Mouse (Mus musculus): ENCODE measurements around the gene Ptf1a.

Ptf1a gene

DNA sequence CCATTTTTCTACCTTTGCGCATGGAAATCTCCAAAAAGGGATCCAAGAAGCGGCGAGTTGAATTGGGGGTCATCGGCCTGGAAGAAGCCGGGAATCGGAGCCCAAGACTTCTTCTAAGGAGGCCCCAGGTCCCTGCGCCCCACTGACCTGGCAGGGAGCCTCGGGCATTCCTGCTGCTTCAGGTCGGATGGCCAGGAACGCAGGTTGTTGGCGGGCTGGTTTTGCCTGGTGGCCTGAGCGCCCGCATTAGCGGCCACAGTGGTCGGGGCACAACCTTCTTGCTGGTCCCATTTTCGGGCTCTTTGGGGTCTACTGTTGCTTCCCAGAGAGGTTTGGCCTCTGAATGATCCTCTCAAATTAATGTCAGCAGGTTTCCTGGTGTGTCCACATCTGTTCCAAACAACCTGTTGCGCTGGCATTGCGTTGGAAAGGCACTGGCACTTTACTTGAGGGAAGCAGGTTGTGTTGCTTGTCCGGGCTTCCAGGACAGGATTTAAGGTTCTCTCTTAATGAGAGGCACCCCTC lies 7.1 kb downstream of the Ptf1a start:
- no peak for DNase-seq (ENCODE audit: low spot score in 2 of 2)

DNA sequence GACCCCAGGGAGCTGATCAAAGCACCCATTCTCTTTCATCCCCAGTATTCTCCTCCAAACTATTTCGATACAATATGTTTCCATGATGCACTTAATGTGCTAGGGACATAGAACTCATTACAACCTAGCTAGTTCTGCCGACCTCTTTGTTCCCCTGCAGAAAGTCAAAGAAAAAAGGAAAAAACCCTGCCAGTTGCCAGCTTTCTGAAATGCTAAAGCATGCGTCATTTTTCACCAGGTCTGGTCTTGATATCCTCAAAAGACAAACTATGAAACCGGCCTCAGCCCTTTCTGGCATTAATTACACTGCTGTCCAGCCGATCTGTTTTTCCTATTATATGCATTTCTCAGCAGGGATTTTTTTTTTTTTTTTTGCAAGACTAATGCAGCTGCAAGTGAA lies 9.8 kb downstream of the Ptf1a start:
- DNase-seq (ENCODE audit: low spot score in 2 of 2) = no peak

DNA sequence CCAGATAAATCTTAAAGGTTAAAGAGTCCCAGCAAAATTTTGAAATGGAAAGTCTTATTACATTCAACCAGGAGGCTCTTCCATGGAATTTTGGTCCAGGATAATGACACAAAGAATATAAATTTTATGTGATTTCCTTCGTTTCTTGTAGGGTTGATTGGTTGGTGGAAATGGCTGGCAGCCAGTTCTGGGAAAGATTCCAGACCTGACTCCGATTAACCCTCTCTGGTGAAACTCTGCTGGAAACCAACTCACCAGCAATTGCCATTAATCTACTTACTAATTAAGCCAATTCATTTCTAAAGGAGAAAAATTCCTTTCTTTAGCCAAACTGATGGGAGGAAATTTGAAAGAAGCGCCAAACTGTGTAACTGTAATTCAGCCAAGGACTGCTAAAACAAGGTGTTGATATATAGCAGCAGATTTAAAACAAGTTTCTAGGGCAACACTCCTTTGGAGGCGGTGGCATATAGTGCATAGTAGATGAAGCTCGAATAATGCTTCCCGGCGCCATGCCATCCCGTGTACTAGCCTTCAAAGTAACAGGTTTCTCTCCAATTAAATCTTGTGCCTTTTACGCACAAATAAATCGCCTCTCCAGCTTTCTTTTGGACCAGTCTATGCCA lies 10.5 kb downstream of the Ptf1a start:
- DNase-seq (ENCODE audit: low spot score in 2 of 2) = no peak

DNA sequence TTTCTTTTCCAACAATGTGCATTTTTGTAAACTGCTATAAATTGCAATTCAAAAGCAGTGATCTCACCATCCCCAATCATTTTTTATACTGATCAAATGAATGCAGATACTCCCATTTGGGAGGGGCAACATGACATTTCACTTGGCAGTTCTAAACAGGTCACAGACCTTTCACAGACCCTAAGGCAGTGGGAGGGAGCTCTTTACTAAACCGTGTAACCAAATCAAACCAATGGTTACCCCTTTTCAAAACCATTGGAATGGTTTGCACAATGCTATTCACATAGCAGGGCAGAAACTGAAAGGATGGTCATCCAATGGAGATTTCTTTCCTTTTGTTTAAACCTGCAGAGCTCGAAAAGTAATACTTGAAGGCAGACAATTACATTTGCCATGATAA lies 13.3 kb downstream of the Ptf1a start:
- no peak for DNase-seq (ENCODE audit: low spot score in 2 of 2)

DNA sequence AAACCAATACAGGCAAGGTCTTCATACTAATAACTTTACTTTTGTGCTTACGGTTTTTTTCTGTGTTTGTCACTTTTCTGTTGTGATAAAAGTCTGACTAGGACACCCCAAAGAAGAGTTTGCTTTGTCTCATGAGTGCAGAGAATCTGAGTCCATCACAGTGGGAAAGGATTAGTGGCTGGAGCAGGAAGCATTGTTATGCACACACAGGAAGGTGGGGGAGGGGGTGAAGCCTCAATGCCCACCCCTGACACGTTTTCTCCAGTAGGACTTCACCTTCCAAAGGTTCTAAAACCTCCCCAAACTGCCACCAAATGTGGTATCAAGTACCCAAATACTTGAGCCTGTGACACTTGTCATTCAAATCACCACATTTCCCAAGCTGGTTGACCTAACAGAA lies 16.5 kb downstream of the Ptf1a start:
- no peak for DNase-seq (ENCODE audit: low spot score in 2 of 2)

DNA sequence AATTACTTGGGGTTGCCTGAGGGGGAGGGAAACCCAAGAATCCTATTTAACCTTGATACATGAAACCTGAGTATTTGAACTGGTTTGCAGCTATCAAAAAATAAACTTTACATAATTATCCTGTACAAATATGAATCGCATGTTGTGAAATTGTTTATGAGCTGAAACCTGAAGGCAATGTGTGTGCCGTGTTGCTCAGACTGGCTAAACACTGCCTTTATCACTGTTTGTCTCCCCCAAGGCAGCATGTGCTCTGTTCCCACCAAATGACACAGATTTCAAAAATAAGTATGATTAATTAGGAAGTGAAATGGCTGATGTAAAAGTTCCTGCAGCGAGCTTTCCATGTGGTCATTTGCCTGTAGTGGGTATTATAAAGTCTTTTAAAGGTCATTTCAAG lies 44.8 kb downstream of the Ptf1a start:
- DNase-seq (ENCODE audit: low spot score in 2 of 2) = no peak
